Mouse (Mus musculus): ENCODE data around the gene Kcnip4. TPM values are rescaled to one million over a fixed set of nuclear protein-coding genes. Genes with fewer than 3 reads are reported as not detected.
A peak's percentile ranks its signal among the peaks of the same experiment; 100 is the strongest.

Kcnip4 gene
- total RNA-seq, 2 experiments from 2014 or later: 0.21 TPM; not detected in 1

DNA sequence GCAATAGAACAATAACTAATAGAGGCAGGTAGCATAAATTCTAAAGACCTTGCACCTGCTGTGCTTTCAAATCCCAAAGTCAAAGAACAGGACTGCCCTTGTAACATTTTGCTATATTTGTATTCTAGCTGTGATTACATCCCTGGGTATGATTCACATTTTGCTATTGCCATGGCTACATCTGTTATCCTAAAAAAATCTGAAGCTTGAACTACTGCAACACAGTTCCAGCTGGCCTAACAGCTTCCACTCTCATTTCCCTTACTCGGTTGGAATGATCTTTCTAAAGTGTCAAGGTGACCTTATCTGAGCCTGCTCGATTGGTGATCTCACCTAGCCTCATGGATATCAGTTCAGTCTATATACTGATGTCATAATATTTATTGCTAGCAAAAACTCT, 1064.5 kb downstream of the Kcnip4 start:
- ATAC-seq (replicated peaks; ENCODE audit: poor library complexity): no peak

DNA sequence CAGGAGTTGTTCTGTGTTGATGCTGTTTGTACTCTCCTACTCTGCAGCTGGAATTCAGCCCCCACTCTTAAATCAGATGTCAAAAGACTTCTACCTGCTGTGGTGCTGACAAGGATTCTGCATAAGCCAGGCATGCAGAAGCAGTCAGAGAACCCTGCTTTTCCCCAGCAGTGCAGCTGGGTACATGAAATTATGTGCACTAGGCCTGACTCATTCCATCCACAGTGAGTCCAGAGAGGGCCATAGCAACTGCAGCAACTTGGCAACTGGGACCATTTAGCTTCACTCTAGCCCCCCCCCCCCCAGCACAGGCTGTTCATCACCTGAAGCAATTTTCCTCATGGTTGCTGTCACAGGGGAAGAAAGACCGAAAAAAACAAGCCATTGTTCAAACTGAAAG, 1075.8 kb downstream of the Kcnip4 start:
- no peak for ATAC-seq (replicated peaks; ENCODE audit: poor library complexity)

DNA sequence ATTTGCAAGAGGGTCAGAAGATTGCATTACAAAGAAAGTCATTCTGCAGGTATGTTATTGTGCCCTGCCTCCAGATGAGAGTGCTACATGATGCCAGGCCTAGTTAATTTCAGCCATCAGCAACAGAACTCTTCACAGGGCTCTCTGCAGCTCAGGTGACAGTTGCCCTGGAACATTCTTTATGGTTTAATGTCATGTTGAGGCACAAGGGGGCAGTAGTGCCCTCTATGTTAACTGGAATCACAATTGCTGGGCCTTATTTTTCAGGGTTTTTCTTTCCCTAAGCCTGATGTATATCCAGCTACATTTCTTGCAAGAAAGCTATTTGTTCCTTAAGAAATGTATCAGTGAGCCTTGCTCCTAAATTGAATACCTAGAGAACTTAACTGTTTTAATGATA, 1094.2 kb downstream of the Kcnip4 start:
- ATAC-seq (replicated peaks; ENCODE audit: poor library complexity): peak; percentile 65

DNA sequence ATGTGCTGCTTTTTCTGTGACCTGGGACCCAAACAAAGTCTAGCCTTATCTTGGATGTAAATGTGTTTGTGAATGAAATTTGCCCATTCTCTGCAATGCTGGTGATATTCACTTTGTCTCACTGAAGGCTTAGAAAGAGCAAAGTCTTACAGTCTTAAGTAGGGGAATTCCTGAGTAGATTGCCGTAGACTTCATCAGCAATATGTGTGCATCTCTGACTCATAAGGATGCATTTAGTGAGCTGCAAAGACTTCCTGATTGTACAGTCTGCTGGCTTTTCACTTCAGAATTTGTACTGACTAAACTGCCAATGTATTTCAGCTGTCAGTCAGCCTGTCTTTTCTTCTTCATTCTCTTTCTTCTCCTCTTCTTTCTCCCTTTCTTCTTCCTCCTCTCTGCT, 1102.8 kb downstream of the Kcnip4 start:
- ATAC-seq (replicated peaks; ENCODE audit: poor library complexity): no peak

DNA sequence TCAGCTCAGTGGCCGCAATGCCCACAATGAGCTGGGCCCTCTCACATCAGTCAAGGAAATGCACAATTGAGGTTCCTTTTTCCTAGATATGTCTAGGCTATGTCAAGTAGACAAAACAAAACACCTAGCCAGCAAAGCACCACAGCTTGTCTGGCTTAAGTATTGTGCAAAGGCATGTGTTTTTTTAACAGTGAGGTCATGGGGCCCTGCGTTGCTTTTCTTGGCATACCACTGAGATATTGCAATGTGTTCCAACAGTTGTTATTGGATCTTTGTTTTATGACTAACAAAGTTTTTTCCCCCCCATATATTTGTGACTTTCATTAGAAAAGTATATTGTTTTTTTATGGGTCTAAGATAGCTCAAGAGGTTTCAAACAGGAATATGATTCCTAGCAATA, 1105.0 kb downstream of the Kcnip4 start:
- ATAC-seq (replicated peaks; ENCODE audit: poor library complexity): no peak

DNA sequence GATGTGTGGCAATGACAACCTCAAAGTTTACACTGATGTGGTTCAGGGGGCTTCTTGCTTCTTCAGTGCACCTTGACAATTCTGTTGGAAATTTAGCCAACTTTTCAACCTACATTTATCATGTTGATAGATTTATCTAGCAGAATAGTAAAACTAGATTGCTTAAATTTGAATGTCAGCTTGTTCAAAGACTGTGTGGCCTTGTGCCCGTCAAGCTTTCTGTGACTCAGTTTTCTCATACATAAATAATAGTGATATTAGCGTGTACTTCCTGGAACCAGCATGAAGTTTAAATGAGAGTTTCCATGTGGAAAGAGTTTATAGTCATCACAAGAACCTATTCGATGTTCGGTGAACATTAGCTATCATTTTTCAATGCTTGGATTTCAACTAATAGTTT, 1112.4 kb downstream of the Kcnip4 start:
- no peak for ATAC-seq (replicated peaks; ENCODE audit: poor library complexity)

DNA sequence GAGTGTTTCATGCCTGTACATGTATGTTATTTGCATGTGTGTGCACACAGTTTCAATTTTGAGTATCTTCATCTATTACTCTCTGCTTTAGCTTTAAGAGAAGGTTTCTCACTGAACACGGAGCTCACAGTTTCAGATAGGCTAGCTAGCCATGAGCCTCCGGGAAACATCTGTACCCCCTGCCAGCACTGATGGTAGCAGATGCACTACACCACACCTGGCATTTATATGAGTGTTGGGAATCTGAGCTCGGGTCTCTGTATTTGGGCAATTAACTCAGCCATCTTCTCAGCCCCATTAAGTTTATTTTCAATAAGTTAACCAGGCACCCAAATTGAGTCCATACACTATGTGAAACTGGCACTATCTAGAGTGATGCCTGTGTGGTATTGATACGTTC, 1113.2 kb downstream of the Kcnip4 start:
- ATAC-seq (replicated peaks; ENCODE audit: poor library complexity): no peak

DNA sequence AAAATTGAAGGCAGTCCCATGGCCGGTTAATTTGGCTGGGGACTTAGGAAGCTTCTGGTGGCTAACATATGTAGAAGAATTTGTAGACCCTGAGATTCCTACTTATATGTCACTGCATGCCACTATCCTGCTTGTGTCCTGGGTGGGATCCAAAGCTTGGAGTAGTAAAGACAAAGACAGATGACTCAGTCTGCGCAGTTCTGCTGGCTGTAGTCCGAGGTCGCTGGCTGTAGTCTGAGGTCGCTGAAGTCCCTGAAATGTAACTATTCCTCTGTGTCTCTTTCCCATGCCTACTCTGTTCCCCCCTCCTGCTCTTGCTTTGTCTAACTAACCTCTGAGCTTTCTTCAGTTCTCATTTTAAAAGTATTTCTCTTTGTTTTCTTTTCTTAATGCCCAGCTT, 1114.4 kb downstream of the Kcnip4 start:
- ATAC-seq (replicated peaks; ENCODE audit: poor library complexity): no peak

DNA sequence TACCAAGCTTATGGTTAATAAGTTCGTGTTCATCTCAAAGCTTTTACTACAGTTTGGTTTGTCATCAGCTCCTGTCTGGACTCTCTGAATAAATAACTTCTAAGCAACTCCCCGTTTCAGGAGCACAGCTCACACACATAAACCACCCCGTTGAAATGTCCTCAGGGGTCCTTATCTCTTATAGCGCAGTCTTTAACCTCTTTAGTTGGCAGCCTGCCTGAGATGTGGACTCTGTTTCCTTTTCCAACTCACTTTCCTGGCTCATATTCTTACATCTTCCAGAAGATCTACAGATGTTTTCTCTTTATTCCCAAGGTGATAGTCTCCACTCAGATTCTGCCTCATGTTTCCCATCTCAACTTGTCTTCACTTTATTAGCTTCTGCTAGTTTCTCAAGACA, 1116.4 kb downstream of the Kcnip4 start:
- ATAC-seq (replicated peaks; ENCODE audit: poor library complexity): no peak

DNA sequence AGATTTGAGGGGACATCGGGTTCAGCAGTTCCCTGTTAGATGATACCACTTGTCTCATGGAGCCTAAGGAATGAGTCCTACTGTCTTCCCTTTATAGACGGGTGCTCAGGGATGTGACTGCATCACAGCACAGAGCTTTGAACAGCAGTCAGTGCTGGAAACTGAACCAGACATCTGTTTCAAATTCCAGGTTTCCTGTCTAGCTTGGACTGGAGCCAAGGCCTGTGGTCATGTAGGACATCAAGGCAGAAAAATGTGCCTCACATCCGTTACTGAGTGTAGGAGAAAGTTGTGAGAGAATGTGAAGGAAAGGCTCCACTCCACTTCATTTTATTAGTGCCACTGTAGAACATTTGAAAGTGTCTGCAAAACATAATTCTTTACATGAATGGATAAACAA, 1122.2 kb downstream of the Kcnip4 start:
- no peak for ATAC-seq (replicated peaks; ENCODE audit: poor library complexity)

DNA sequence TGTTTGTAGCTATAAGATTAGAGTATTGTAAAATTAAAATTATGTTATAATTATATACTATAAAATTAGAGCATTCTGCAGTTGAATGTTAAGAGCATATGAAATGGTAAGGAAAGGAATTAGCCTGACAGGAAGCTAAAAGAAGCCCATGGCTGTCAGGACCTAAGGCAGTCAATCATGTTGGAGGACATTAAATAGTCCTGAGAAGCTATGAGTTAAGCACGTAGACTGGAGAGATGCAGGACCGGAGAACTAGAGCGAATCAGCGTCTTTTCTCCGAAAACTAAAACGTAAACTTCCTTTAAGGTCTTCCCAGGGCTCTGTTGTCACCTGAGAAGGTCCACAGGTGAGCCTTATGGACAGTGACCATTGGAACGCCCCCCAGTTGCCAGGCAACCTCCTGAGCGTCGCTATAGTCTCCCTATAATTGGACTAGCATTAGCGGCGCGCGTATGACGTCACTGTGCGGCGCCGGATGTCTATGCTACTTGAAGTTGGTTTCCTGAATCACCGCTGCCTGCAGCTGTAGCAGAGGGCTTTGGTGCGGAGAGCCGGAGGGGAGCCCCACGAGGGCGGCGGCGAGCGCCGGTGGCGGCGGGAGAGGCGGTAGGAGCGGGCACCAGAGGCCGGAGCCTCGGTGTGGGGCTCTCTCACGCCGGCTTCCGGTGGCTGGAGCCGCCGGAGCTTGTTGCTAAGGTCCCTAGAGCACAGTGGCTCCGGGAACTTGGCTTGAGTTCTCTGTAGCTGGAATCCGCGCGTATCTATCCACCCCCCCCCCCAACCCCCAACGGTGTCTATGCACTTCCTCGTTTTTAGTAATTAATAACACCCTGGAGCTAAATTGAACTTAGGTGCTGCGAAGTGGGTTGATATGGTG, 1152.6 kb downstream of the Kcnip4 start:
- peak; percentile 100 for ATAC-seq (replicated peaks; ENCODE audit: poor library complexity)

DNA sequence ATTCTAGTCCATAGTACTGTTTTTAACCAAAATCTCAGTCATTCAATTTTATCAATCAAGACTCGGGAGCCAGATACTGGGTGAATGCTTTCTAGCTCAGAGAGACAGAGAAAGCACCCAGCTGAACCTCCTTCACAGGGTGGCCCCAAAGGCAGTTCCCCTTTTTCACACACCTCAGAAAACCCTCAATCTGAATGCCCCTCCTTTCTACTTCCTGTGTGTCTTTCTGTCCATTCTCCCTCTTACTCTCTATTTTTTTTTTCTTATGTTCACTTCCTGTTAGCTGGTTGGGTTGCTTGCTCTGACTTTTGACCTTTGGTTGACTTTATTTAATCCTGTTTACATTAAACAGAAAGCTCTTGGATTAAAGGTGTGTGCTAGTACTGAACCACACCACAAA, 1175.4 kb downstream of the Kcnip4 start:
- ATAC-seq (replicated peaks; ENCODE audit: poor library complexity): peak; percentile 72

DNA sequence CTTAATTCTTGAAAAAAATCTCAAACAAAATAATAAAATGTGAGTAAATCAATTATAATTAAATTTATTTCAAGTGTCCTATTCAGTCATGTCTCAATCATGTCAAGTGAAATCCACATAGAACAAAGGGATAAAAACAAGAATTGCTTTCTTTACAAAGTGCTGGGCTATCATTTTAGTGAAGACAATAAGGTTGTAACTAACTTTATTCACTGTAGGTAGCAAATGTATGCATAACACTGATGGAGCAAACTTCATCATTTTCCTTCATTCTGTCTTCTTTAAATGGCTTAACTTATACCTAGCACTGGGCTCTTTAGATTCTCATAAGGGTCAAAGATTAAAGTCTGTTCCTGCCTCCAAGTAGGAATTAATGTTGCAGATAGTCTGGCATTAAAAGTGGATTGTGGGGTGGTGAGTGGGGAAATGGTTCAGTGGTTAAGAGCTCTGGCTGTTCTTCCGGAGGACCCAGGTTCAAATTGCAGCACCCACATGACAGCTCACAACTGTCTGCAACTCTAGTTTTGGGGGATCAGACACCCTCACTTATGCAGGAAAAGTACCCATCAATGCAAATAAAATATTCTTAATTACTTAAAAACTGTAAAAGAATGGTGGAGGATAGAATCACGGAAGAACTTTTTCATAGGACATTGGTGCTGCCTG, 1178.6 kb downstream of the Kcnip4 start:
- no peak for ATAC-seq (replicated peaks; ENCODE audit: poor library complexity)

DNA sequence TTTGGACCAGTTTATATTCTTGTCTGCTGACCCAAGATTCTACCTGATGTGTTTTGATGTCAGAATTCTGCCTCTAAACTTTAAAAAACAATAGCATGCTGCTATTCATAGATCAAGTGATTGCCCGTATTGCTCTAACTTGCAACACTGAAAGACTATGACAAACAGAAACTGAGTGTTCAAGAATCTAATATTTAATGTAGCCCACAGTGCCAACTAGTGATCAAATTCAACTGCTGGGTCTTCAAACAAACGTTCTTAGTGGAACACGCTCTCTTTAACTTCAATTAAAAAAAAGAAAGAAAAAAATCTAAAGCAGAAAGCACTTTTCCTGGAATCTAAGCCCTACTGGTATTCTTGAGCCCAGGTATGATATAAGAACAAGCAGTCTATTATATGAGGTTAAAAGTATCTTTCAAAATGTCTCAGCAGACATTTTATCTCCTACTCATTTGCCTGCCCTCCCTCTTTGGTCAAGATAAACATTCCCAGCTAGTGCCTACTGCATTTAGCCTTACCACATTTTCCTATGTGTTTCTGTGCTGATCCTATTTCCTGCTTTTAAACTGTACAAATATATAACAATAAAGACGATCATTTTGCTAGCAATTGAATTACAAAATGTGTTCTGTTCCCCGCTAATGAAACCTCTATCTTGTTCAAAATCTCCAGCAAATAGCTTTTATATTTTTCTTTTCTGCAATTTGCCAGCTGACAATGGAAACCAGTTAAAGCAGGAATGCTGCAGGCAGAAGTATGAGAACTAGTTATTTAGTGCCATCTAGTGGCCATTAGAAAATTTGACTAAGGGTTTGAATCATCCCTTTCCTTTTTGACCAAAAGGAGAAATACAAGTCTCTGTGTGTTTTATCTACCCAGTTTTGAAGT, 1179.4 kb downstream of the Kcnip4 start:
- ATAC-seq (replicated peaks; ENCODE audit: poor library complexity): peak; percentile 88

DNA sequence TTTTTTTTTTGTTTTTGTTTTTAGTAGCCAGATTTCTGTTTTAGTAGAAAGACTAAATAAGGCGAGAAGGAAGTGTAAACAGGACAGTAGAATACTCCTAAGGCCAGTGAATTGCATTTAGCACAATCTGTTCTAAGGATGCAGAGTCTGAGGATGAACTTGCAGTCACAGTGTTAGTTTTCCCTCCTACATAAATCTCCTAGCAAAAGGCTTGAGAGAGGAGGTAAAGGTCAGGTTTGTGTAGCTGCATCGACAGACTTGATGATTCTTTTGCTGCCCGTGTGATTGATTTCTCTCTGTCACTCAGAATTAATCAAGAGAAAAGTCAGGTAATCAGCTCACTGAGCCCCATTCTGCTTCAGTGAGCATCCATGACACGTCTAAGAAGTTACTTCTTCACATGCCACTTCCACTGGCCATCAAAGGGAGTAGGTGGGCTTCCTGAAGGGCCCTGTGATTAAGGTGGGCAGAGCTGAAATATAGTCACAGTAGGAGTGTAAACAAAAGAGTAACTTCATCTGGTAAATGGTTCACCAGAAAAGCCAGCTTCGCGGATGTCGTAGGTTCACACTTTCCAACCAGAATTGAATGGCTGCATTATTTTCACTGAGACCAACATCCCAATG, 1183.8 kb downstream of the Kcnip4 start:
- no peak for ATAC-seq (replicated peaks; ENCODE audit: poor library complexity)
